11 mouse cellular contexts compared by ENCODE assay signal in genomic region chr11:103411301-103411700, GRCm38 (mm10). TPM values are rescaled to one million over a fixed set of nuclear protein-coding genes. Genes with fewer than 3 reads are reported as not detected.
DNase-seq lines count a peak whose midpoint lies in the region; ATAC-seq and TF ChIP-seq lines count a peak whose summit lies in the region.
"Had no signal": no experiment of that assay in that cellular context is flagged by ENCODE, and none has a peak within 500 bp of the region (broad histone marks: within the 10 kb centered on the region; RNA-seq: fewer than 3 reads in every experiment).

No protein-coding gene starts in this region.

- no peaks in the 10 kb centered on the region for H3K9me3 ChIP-seq in erythroblast, embryonic 14.5 days (ENCODE audit: control insufficient read depth, low read length)
- H3K9me3 ChIP-seq in forebrain, embryonic 16.5 days (ENCODE audit: control insufficient read depth, low read length): no peaks in the 10 kb centered on the region
- H3K9me3 ChIP-seq in liver, embryonic 16.5 days (replicated peaks; ENCODE audit: control insufficient read depth, low read length): no peaks in the 10 kb centered on the region

- peaks cover 10% of the 10 kb centered on the region for H3K27me3 ChIP-seq in erythroblast, embryonic 14.5 days (ENCODE audit: control insufficient read depth)
- H3K27me3 ChIP-seq in forebrain, embryonic 16.5 days (replicated peaks; ENCODE audit: control insufficient read depth, insufficient read depth, low read length): 0 out of 2 replicates have a peak, but pooled peaks cover 5% of the 10 kb centered on the region
- H3K27me3 ChIP-seq in liver, embryonic 16.5 days (ENCODE audit: control insufficient read depth, insufficient read depth, low read depth, low read length): no peaks in the 10 kb centered on the region
- H3K27me3 ChIP-seq in cerebellum, adult 2 months (ENCODE audit: control insufficient read depth, insufficient read depth, low read length): no peaks in the 10 kb centered on the region

- TF ChIP-seq POLR2A in cerebellum, adult 2 months (IDR thresholded peaks at IDR 0.05; ENCODE audit: borderline replicate concordance, insufficient read depth, low read length): no peak

- no peak for TF ChIP-seq CTCF in cerebellum, adult 2 months (IDR thresholded peaks at IDR 0.05; ENCODE audit: borderline replicate concordance, insufficient read depth, low read depth, low read length)

- no peak overlapping the region for H3K9ac ChIP-seq in forebrain, embryonic 16.5 days (replicated peaks; ENCODE audit: low read depth, low read length)
- no peak overlapping the region for H3K9ac ChIP-seq in liver, embryonic 16.5 days (ENCODE audit: low read depth, low read length)

- peak; percentile 19 for DNase-seq in CD4-positive helper T cell, adult 2 months (ENCODE audit: low read depth, low spot score)
- DNase-seq in cerebellum, adult 2 months: no peak
- DNase-seq in layer of hippocampus, postnatal 25 days (ENCODE audit: extremely low spot score in 1 of 2, low spot score in 1 of 2): no peak
- no peak for DNase-seq in adrenal gland, adult 18-20 months (ENCODE audit: low spot score in 2 of 2)
- DNase-seq: cerebellum, adult 11 months; heart, postnatal 10 days; thymus, postnatal 14 days had no signal

- 74% methylated on average over 1 of the region's 1 CpGs for WGBS in forebrain, embryonic 16.5 days
- 64% methylated on average over 1 of the region's 1 CpGs for WGBS in liver, embryonic 16.5 days (ENCODE audit: insufficient replicate concordance)
- WGBS in cerebellum, adult 2 months: 59% methylated on average over 1 of the region's 1 CpGs

- H3K36me3 ChIP-seq in erythroblast, embryonic 14.5 days (ENCODE audit: control insufficient read depth): peaks cover 13% of the 10 kb centered on the region
- H3K36me3 ChIP-seq in forebrain, embryonic 16.5 days (ENCODE audit: control insufficient read depth, insufficient read depth): no peaks in the 10 kb centered on the region
- H3K36me3 ChIP-seq in liver, embryonic 16.5 days (ENCODE audit: control insufficient read depth, insufficient read depth): no peaks in the 10 kb centered on the region

- H3K4me1 ChIP-seq in erythroblast, embryonic 14.5 days (ENCODE audit: control insufficient read depth): peaks cover 25% of the 10 kb centered on the region
- H3K4me1 ChIP-seq in forebrain, embryonic 16.5 days (replicated peaks; ENCODE audit: control insufficient read depth, insufficient read depth, low read length): peaks cover 14% of the 10 kb centered on the region
- peaks cover 18% of the 10 kb centered on the region for H3K4me1 ChIP-seq in liver, embryonic 16.5 days (ENCODE audit: control insufficient read depth, low read depth, low read length)
- peaks cover 4% of the 10 kb centered on the region; the same call in 1 of the 2 replicates for H3K4me1 ChIP-seq in cerebellum, adult 2 months (ENCODE audit: control insufficient read depth, insufficient read depth, low read length)

- H3K4me2 ChIP-seq in forebrain, embryonic 16.5 days (ENCODE audit: low read length): peak overlapping the region; percentile 92
- H3K4me2 ChIP-seq in liver, embryonic 16.5 days (ENCODE audit: low read depth, low read length): peak overlapping the region; percentile 84

- ATAC-seq in erythroblast, adult 5-6 weeks (replicated peaks; ENCODE audit: low FRiP score, poor library complexity, severe bottlenecking): no peak
- no peak for ATAC-seq in forebrain, embryonic 16.5 days
- ATAC-seq in liver, embryonic 16.5 days (ENCODE audit: low read depth): no peak

- peak overlapping the region; percentile 89 for H3K4me3 ChIP-seq in erythroblast, embryonic 14.5 days (replicated peaks)
- H3K4me3 ChIP-seq in forebrain, embryonic 16.5 days (replicated peaks; ENCODE audit: low read length): no peak overlapping the region
- H3K4me3 ChIP-seq in liver, embryonic 16.5 days (ENCODE audit: low read depth, low read length): peak overlapping the region; percentile 93
- no peak overlapping the region for H3K4me3 ChIP-seq in cerebellum, adult 2 months (replicated peaks; ENCODE audit: insufficient read depth, low read depth, low read length)

- H3K27ac ChIP-seq in forebrain, embryonic 16.5 days (ENCODE audit: low read length): no peak overlapping the region
- no peak overlapping the region for H3K27ac ChIP-seq in liver, embryonic 16.5 days (ENCODE audit: low read length)
- no peak overlapping the region for H3K27ac ChIP-seq in cerebellum, adult 2 months (ENCODE audit: insufficient read depth, low read length)

RNA-seq across cellular contexts. Expression of gene Plekhm1, which starts 1.2 kb away (rescaled TPM):
- polyA plus RNA-seq in erythroblast, embryonic 14.5 days (2012): 0.51 and 0.58 TPM in 2 replicates
- 27.9 and 36.4 TPM in 2 replicates for total RNA-seq in erythroblast, adult 5-6 weeks (2015; ENCODE audit: low replicate concordance)
- 25.6 and 25.7 TPM in 2 replicates for total RNA-seq in erythroblast, adult 5-6 weeks (2017; ENCODE audit: low replicate concordance)
- 10.3 and 11.3 TPM in 2 replicates for polyA plus RNA-seq in forebrain, embryonic 16.5 days (2015; fragmentation: Nextera tagmentation; extraction: Ambion mirVana)
- 3.8 and 4.1 TPM in 2 replicates for polyA plus RNA-seq in liver, embryonic 16.5 days (2015; fragmentation: Nextera tagmentation; extraction: Ambion mirVana)
- 18.5 and 19.1 TPM in 2 replicates for polyA plus RNA-seq in cerebellum, adult 2 months (2012; rRNA removed)
- total RNA-seq in layer of hippocampus, postnatal 25 days (2021): 10 to 100 TPM; 16.4 to 17.6 TPM
- 10 to 100 TPM; 21.3 to 22.2 TPM for total RNA-seq in adrenal gland, adult 18-20 months (2021)

RNA-seq across cellular contexts. Expression of gene Arhgap27, which starts 47.8 kb away (rescaled TPM):
- polyA plus RNA-seq in erythroblast, embryonic 14.5 days (2012): 0.27 and 0.48 TPM in 2 replicates
- total RNA-seq in erythroblast, adult 5-6 weeks (2015; ENCODE audit: low replicate concordance): 5.6 and 7.9 TPM in 2 replicates
- 4.9 and 5.7 TPM in 2 replicates for total RNA-seq in erythroblast, adult 5-6 weeks (2017; ENCODE audit: low replicate concordance)
- 3.0 and 3.3 TPM in 2 replicates for polyA plus RNA-seq in forebrain, embryonic 16.5 days (2015; fragmentation: Nextera tagmentation; extraction: Ambion mirVana)
- 2.2 and 3.8 TPM in 2 replicates for polyA plus RNA-seq in liver, embryonic 16.5 days (2015; fragmentation: Nextera tagmentation; extraction: Ambion mirVana)
- polyA plus RNA-seq in cerebellum, adult 2 months (2012; rRNA removed): 20.7 and 21.1 TPM in 2 replicates
- total RNA-seq in layer of hippocampus, postnatal 25 days (2021): 1 to 10 TPM; 8.6 to 9.3 TPM
- total RNA-seq in adrenal gland, adult 18-20 months (2021): 10 to 100 TPM; 12.4 to 13.1 TPM

Comparison
In these comparisons a context has a peak if more than half of its experiments do, and no peak if none do; other contexts are left out.
1. H3K4me3 ChIP-seq: peak in erythroblast, embryonic 14.5 days (single experiment) and liver, embryonic 16.5 days (single experiment); none in forebrain, embryonic 16.5 days (single experiment) and cerebellum, adult 2 months (single experiment).